Mouse (Mus musculus): ENCODE measurements at regions not wholly inside any gene's neighbourhood (a gene's known extent, or its start where the extent isn't known, plus 50 kb on each side); places are given as distances from the start of the nearest gene placed in this dataset.

GRCm38 (mm10) chr2:117048290-117048730 is 72.9 kb upstream of the Spred1 start:
- no peak for TF ChIP-seq CTCF (IDR thresholded peaks at IDR 0.05; ENCODE audit: low read depth)
- no peak for TF ChIP-seq EP300 (IDR thresholded peaks at IDR 0.05; ENCODE audit: low read depth)
